Comparison of ENCODE assay signal across 26 mouse cellular contexts in the genomic region with DNA sequence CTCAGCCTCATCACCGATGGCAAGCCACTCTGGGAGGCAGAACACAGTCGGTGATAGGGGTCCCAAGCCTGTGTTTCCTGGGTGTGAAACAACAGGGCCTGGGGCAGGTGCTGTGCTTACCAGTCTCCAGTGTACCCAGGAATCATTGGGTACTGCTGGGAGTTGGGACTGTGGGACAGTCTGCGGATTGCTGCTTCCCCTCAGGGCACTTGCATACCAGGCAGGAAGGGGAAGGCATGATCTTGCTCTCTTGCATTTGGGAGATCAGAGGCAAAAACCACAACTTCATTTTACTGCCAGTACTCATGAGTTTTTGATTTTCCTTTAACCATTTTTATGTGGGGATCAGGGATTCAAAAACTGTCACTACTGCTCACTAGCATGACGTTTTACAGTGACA. TPM values are rescaled to one million over a fixed set of nuclear protein-coding genes. Genes with fewer than 3 reads are reported as not detected.
DNase-seq lines count a peak whose midpoint lies in the region; ATAC-seq and TF ChIP-seq lines count a peak whose summit lies in the region.
"Had no signal": no experiment of that assay in that cellular context is flagged by ENCODE, and none has a peak within 500 bp of the region (broad histone marks: within the 10 kb centered on the region; RNA-seq: fewer than 3 reads in every experiment).

No protein-coding gene starts in this region.

- H3K27me3 ChIP-seq in spleen, adult 2 months (ENCODE audit: control insufficient read depth, insufficient read depth, low read length), result no peaks in the 10 kb centered on the region
- no peaks in the 10 kb centered on the region for H3K27me3 ChIP-seq in intestine, embryonic 15.5 days (replicated peaks)
- H3K27me3 ChIP-seq in stomach, embryonic 16.5 days (ENCODE audit: control insufficient read depth, insufficient read depth, low read length), result no peaks in the 10 kb centered on the region
- no peaks in the 10 kb centered on the region for H3K27me3 ChIP-seq in forebrain, embryonic 11.5 days (ENCODE audit: control insufficient read depth, insufficient read depth, low read length)
- H3K27me3 ChIP-seq: forebrain, embryonic 12.5 days; heart, embryonic 15.5 days; limb, embryonic 13.5 days; liver, embryonic 13.5 days; megakaryocyte, embryonic 14.5 days; midbrain, embryonic 13.5 days had no signal

- ATAC-seq in intestine, embryonic 15.5 days, result no peak
- ATAC-seq in stomach, embryonic 16.5 days (ENCODE audit: insufficient read depth, low FRiP score), result no peak
- no peak for ATAC-seq in forebrain, embryonic 11.5 days (replicated peaks; ENCODE audit: low FRiP score)
- ATAC-seq: midbrain, embryonic 13.5 days had no signal

- intact Hi-C loops in gastrocnemius, adult 2 months (cut with DNase I), result no loop called here

- H3K4me3 ChIP-seq in gastrocnemius, adult 2 months, result no peak overlapping the region
- no peak overlapping the region for H3K4me3 ChIP-seq in spleen, adult 2 months (ENCODE audit: extremely low read depth, insufficient read depth, insufficient read length)
- H3K4me3 ChIP-seq in intestine, embryonic 15.5 days (replicated peaks), result no peak overlapping the region
- no peak overlapping the region for H3K4me3 ChIP-seq in stomach, embryonic 16.5 days (replicated peaks; ENCODE audit: low read length)
- H3K4me3 ChIP-seq in lung, adult 2 months (replicated peaks; ENCODE audit: extremely low read depth, low read depth, low read length), result no peak overlapping the region
- H3K4me3 ChIP-seq in forebrain, embryonic 11.5 days (ENCODE audit: low read depth, low read length), result no peak overlapping the region
- H3K4me3 ChIP-seq: forebrain, embryonic 12.5 days; heart, embryonic 15.5 days; hindbrain, embryonic 10.5 days; limb, embryonic 13.5 days; liver, embryonic 13.5 days; megakaryocyte, embryonic 14.5 days; midbrain, embryonic 13.5 days had no signal

- H3K9me3 ChIP-seq in intestine, embryonic 15.5 days, result no peaks in the 10 kb centered on the region
- no peaks in the 10 kb centered on the region for H3K9me3 ChIP-seq in stomach, embryonic 16.5 days (replicated peaks; ENCODE audit: control insufficient read depth, low read length)
- H3K9me3 ChIP-seq in forebrain, embryonic 11.5 days (ENCODE audit: control insufficient read depth, low read length), result no peaks in the 10 kb centered on the region
- H3K9me3 ChIP-seq: forebrain, embryonic 12.5 days; heart, embryonic 15.5 days; limb, embryonic 13.5 days; liver, embryonic 13.5 days; megakaryocyte, embryonic 14.5 days; midbrain, embryonic 13.5 days had no signal

- no peak overlapping the region for H3K9ac ChIP-seq in intestine, embryonic 15.5 days
- no peak overlapping the region for H3K9ac ChIP-seq in stomach, embryonic 16.5 days (ENCODE audit: low read length)
- no peak overlapping the region for H3K9ac ChIP-seq in forebrain, embryonic 11.5 days (ENCODE audit: low read length)
- H3K9ac ChIP-seq: forebrain, embryonic 12.5 days; heart, embryonic 15.5 days; limb, embryonic 13.5 days; liver, embryonic 13.5 days; lung, embryonic 14.5 days; midbrain, embryonic 13.5 days had no signal

- H3K4me2 ChIP-seq in intestine, embryonic 15.5 days (replicated peaks), result no peak overlapping the region
- H3K4me2 ChIP-seq in stomach, embryonic 16.5 days (ENCODE audit: low read depth, low read length), result no peak overlapping the region
- H3K4me2 ChIP-seq in forebrain, embryonic 11.5 days (ENCODE audit: low read depth, low read length, severe bottlenecking), result no peak overlapping the region
- H3K4me2 ChIP-seq: forebrain, embryonic 12.5 days; heart, embryonic 15.5 days; limb, embryonic 13.5 days; liver, embryonic 13.5 days; lung, embryonic 14.5 days; midbrain, embryonic 13.5 days had no signal

- TF ChIP-seq POLR2A in spleen, adult 2 months (IDR thresholded peaks at IDR 0.05; ENCODE audit: low read depth, low read length), result no peak
- TF ChIP-seq POLR2A in lung, adult 2 months (IDR thresholded peaks at IDR 0.05; ENCODE audit: borderline replicate concordance, extremely low read depth, low read depth, low read length), result no peak

- peak overlapping the region; percentile 44; the same call in 1 of the 2 replicates for H3K27ac ChIP-seq in gastrocnemius, adult 2 months
- H3K27ac ChIP-seq in spleen, adult 2 months (ENCODE audit: insufficient read depth, low read length), result peak overlapping the region; percentile 11; the same call in 1 of the 2 replicates
- 0 out of 2 replicates have a peak overlapping the region, but pooled peaks have one; percentile 66 for H3K27ac ChIP-seq in intestine, embryonic 15.5 days
- peak overlapping the region; percentile 55 for H3K27ac ChIP-seq in stomach, embryonic 16.5 days (ENCODE audit: low read length)
- no peak overlapping the region for H3K27ac ChIP-seq in forebrain, embryonic 11.5 days (ENCODE audit: low read depth, low read length)
- H3K27ac ChIP-seq: forebrain, embryonic 12.5 days; heart, embryonic 15.5 days; hindbrain, embryonic 10.5 days; limb, embryonic 13.5 days; liver, embryonic 13.5 days; midbrain, embryonic 13.5 days had no signal

- no peak for DNase-seq in gastrocnemius, adult 2 months
- no peak for DNase-seq in gastrocnemius, postnatal 10 days
- DNase-seq in spleen, adult 2 months (ENCODE audit: low read depth in 1 of 2, low spot score in 2 of 2), result no peak
- DNase-seq in spleen, adult 12 weeks (ENCODE audit: low spot score), result no peak
- no peak for DNase-seq in lung, adult 2 months
- no peak for DNase-seq in forebrain, embryonic 11.5 days (ENCODE audit: low spot score)
- DNase-seq: kidney, adult 2 months; kidney, postnatal 10 days; liver, embryonic 13.5 days; thymus, adult 2 months had no signal

- H3K36me3 ChIP-seq in spleen, adult 2 months (ENCODE audit: control insufficient read depth, insufficient read depth, low read length), result no peaks in the 10 kb centered on the region
- no peaks in the 10 kb centered on the region for H3K36me3 ChIP-seq in intestine, embryonic 15.5 days
- no peaks in the 10 kb centered on the region for H3K36me3 ChIP-seq in stomach, embryonic 16.5 days (ENCODE audit: control insufficient read depth, insufficient read depth, low read length)
- H3K36me3 ChIP-seq in forebrain, embryonic 11.5 days (ENCODE audit: control insufficient read depth, insufficient read depth, low read length), result no peaks in the 10 kb centered on the region
- H3K36me3 ChIP-seq: forebrain, embryonic 12.5 days; heart, embryonic 15.5 days; hindbrain, embryonic 10.5 days; limb, embryonic 13.5 days; liver, embryonic 13.5 days; midbrain, embryonic 13.5 days had no signal

- WGBS in spleen, adult 2 months, result 58% methylated on average over 4 of the region's 4 CpGs
- WGBS in intestine, embryonic 15.5 days, result 88% methylated on average over 4 of the region's 4 CpGs
- 89% methylated on average over 4 of the region's 4 CpGs for WGBS in stomach, embryonic 16.5 days
- 86% methylated on average over 4 of the region's 4 CpGs for WGBS in lung, adult 2 months
- WGBS in forebrain, embryonic 11.5 days, result 83% methylated on average over 4 of the region's 4 CpGs

- H3K4me1 ChIP-seq in spleen, adult 2 months (ENCODE audit: control insufficient read depth, insufficient read depth, insufficient read length), result no peaks in the 10 kb centered on the region
- no peaks in the 10 kb centered on the region; the same call in 1 of the 2 replicates for H3K4me1 ChIP-seq in intestine, embryonic 15.5 days (replicated peaks)
- 0 out of 2 replicates have a peak, but pooled peaks cover 5% of the 10 kb centered on the region for H3K4me1 ChIP-seq in stomach, embryonic 16.5 days (ENCODE audit: control insufficient read depth, insufficient read depth, low read length)
- H3K4me1 ChIP-seq in lung, adult 2 months (ENCODE audit: control insufficient read depth, insufficient read depth, low read length), result no peaks in the 10 kb centered on the region
- H3K4me1 ChIP-seq in forebrain, embryonic 11.5 days (replicated peaks; ENCODE audit: control insufficient read depth, insufficient read depth, low read length), result no peaks in the 10 kb centered on the region
- H3K4me1 ChIP-seq: forebrain, embryonic 12.5 days; heart, embryonic 15.5 days; hindbrain, embryonic 10.5 days; midbrain, embryonic 13.5 days had no signal

- TF ChIP-seq CTCF in gastrocnemius, adult 2 months (IDR thresholded peaks at IDR 0.05), result no peak
- no peak for TF ChIP-seq CTCF in spleen, adult 2 months (IDR thresholded peaks at IDR 0.05; ENCODE audit: extremely low read depth, insufficient read depth, insufficient read length, insufficient replicate concordance)
- no peak for TF ChIP-seq CTCF in lung, adult 2 months (IDR thresholded peaks at IDR 0.05; ENCODE audit: insufficient read depth, low read length)

RNA-seq across cellular contexts. Expression of a gene that starts 21.5 kb away (rescaled TPM):
- total RNA-seq in gastrocnemius, adult 2 months (2021), result under 1 TPM; 0.56 to 0.71 TPM
- 1 to 10 TPM; 2.1 to 2.6 TPM for total RNA-seq in gastrocnemius, postnatal 10 days (2021)
- 17.6 and 19.7 TPM in 2 replicates for polyA plus RNA-seq in spleen, adult 2 months (2012; rRNA removed)
- 149 and 177 TPM in 2 replicates for polyA plus RNA-seq in intestine, embryonic 15.5 days (2015; fragmentation: Nextera tagmentation; extraction: Ambion mirVana)
- polyA plus RNA-seq in stomach, embryonic 16.5 days (2015; fragmentation: Nextera tagmentation; extraction: Ambion mirVana), result 91.5 and 93.3 TPM in 2 replicates
- 12.8 and 14.4 TPM in 2 replicates for polyA plus RNA-seq in lung, adult 2 months (2012; rRNA removed)
- polyA plus RNA-seq in forebrain, embryonic 11.5 days (2014; fragmentation: Nextera tagmentation; extraction: Ambion mirVana), result 0.63 and 1.2 TPM in 2 replicates
- total RNA-seq: ES-E14; monocyte, adult 5-6 weeks; neutrophil, adult 5-6 weeks had no signal

RNA-seq across cellular contexts. Expression of a gene that starts 36.8 kb away (rescaled TPM):
- total RNA-seq in gastrocnemius, adult 2 months (2021), result not detected
- total RNA-seq in gastrocnemius, postnatal 10 days (2021), result not detected
- not detected in 2 replicates for polyA plus RNA-seq in spleen, adult 2 months (2012; rRNA removed)
- 14.3 and 18.3 TPM in 2 replicates for polyA plus RNA-seq in intestine, embryonic 15.5 days (2015; fragmentation: Nextera tagmentation; extraction: Ambion mirVana)
- polyA plus RNA-seq in stomach, embryonic 16.5 days (2015; fragmentation: Nextera tagmentation; extraction: Ambion mirVana), result 0.30 and 1.1 TPM in 2 replicates
- 0.34 TPM in 1 of 2 replicates, not detected in the other for polyA plus RNA-seq in lung, adult 2 months (2012; rRNA removed)
- polyA plus RNA-seq in forebrain, embryonic 11.5 days (2014; fragmentation: Nextera tagmentation; extraction: Ambion mirVana), result not detected in 2 replicates
- total RNA-seq: adrenal gland, adult 18-20 months; ES-E14; gastrocnemius, postnatal 36 days; layer of hippocampus, postnatal 25 days; left cerebral cortex, postnatal 10 days; monocyte, adult 5-6 weeks; neutrophil, adult 5-6 weeks had no signal
- polyA plus RNA-seq: forebrain, embryonic 12.5 days; heart, embryonic 15.5 days; hindbrain, embryonic 10.5 days; kidney, adult 2 months; limb, embryonic 13.5 days; liver, embryonic 13.5 days; lung, embryonic 14.5 days; midbrain, embryonic 13.5 days had no signal
